Mouse (Mus musculus) lung, adult 2 months (tissue): ENCODE measurements around the gene Magi1.

Experiments used
- CTCF ChIP-seq: fragments of 200-500 bp; IDR thresholded peaks from 2 replicates; pipeline ENCODE4 v1.5.1; 2011; ENCODE audit warnings: mild to moderate bottlenecking, low read length, control low read depth; ENCODE audit not compliant: insufficient read depth
- POLR2A ChIP-seq: fragments of 200-500 bp; IDR thresholded peaks from 2 replicates; pipeline ENCODE4 v1.6.1; 2011; ENCODE audit warnings: low read depth, mild to moderate bottlenecking, control low read depth, low read length, borderline replicate concordance; ENCODE audit errors: extremely low read depth

GRCm38 (mm10) chr6:93648581-93649230, 635.0 kb downstream of the Magi1 start:
- TF ChIP-seq POLR2A (no peak), CTCF (no peak)
